Mouse (Mus musculus): ENCODE results near the gene Haus2.
"Not testable (repeated sequence)": the region's sequence is repeated elsewhere in the genome, so short reads cannot be mapped to it uniquely, and the experiment has no call there.

The Haus2 gene

DNA sequence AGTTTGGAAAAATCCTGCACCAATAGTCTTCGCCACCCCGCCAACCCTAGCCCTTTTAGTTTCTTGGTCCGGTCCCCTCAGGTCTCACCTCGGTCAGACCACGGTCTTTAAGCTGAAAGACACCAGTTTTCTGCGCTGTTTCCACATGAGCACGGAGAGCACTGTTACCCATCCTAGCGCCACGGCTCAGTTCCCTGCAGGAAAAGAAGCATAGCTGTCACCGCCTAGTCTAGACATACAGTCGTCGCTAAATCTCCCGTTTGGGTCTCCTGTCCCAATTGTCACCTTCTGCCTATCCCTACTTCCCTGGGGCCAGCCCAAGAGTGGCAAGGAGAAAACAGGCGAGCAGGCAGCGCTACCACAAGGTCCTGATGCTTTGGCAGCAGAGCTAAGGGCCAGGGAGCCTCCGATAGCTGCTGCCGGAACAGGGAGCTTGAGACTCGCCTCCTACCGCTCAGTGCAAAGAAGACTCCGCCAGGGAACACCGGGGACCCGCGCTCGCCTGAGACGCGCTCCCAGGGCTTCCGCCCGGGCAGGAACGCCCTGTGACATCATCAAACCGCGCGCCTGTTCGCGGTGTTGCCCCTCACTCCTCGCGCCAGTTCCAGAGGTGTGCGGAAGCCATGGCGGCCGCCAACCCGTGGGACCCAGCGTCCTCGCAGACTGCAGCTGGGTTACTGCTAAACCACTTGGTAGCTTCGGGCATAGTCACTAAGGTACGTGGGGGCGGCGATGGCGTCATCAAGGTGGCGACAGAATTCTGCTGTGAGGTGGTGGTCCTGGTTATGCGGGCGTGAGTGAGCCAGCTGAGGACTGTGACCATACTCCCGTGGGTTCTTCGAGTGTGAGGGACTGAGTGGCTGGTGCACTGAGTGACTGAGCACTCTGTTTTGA is at the start of gene Haus2, which contains the start of gene Lrrc57:
Gene Haus2, plus strand, starts transcription at position 554 of the 894 bp plus-strand sequence.
Gene Lrrc57, minus strand, starts transcription at position 691 of the 894 bp plus-strand sequence.
- peak; percentile 86 to 94 for DNase-seq (ENCODE audit: low spot score in 2 of 2)

DNA sequence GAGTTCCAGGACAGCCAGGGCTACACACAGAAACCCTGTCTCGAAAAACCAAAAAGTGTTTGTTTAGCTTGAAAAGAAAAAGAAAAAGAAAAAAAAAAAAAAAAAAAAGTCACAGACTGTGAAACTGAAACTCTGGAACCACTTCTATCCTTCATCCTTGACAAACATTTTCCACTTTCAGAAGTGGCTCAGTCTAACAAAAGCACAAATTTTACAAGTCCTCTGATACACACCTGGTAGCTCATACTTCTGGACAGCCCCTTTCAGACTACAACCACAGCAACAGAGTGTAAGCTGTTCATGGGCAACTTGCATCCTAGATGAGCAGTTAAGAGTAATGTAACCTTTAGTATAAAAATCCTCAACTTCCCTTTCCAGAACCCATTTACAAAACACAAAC is 47.7 kb upstream of the Haus2 start:
- DNase-seq (ENCODE audit: low spot score in 2 of 2) = no peak

DNA sequence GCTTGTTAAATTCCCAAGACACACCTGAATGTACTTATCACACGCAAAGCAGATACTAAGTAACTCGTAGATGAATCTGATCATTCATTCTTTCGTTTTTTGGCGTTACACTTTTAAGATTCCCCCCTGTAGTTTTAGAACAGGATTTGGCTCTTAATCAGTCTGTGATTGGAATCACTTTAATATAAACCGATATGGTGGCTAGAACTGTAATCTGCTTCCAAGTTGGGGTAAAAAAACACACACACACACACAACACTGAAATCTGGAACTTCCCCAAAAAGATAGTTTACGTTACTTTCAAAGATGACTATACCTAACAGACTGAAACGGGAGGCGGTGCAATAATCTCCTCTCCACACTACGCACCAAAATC is 46.3 kb upstream of the Haus2 start:
- DNase-seq (ENCODE audit: low spot score in 2 of 2) = no peak

DNA sequence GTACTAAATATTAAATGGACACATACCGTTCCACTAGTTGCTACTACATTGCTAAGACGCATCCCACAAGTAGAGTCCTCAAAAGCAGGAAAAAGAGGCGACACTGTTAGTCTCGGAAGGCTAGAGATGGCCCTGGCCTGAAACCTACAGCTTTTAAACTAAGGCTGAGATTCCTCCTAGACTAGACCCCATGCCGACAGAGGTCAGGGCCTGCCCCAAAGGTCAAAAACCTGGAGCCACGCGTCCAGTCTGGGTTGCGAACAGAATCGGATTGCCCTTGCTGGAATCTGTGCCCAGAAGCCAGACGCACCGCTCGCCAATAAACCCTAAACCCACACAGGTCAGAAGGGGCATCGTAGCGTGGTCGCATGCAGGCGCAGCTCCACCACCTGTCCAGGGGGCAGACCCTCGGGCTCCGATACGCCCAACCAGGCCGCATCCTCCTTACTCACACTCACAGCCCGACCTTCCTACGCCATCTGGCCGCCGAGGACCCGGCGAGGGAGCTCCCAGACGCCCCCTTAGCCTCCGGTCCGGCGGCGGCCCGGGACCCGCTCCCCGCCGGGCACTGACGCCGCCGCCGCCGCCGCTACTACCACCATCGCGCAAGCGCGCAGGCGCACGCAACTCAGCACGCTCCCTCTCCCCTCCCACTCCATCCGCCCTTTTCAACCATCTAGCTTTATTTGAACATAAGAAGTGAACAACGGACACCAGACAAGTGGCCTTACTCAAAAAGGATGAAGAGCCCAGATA is 45.8 kb upstream of the Haus2 start, which contains the start of gene Zfp106:
Gene Zfp106, minus strand, starts transcription at position 609 of the 756 bp plus-strand sequence.
- peak; percentile 79 to 83 for DNase-seq (ENCODE audit: low spot score in 2 of 2)

DNA sequence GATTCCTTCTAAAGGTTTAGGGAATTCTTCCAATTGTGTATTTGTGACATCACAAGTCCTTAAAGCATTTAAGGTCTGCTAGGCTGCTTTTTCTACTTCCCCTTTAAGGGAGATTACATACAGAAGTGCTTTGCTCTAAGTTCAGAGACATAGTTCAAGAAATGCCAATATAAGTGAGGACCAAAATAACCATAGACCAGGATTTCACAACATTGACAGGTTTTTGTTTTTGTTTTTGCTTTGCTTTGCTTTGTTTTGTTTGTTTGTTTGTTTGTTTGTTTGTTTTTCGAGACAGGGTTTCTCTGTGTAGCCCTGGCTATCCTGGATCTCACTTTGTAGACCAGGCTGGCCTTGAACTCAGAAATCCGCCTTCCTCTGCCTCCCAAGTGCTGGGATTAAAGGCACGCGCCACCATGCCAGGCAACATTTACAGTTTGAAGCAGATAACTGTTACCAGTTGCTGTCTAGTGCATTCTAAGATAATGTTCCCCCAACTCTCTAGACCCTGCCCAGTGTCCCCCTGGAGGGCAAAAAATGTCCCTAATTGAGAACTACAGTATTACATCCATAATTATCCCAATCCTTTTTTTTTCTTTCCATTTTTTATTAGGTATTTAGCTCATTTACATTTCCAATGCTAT is 44.5 kb upstream of the Haus2 start:
- not testable (repeated sequence) for DNase-seq (ENCODE audit: low spot score in 2 of 2)

DNA sequence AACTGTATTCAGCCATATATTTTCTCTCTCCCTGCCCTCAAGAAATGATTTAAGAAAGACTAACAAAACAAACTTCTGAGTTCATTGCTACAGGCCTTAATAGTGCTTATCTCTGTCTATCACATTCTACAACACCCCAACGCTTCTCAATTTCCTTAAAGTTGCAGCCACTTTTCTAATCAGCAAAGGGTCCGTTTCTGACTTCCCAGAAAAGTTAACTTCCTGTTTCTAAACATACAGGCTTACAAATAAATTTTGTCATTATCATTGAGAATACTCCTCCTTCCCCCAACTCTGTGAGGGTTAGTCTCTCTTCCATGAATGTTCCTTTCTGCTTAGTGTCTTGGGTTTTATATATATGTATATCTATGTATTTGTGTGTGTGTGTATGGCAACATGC is 43.8 kb upstream of the Haus2 start:
- DNase-seq (ENCODE audit: low spot score in 2 of 2) = no peak

DNA sequence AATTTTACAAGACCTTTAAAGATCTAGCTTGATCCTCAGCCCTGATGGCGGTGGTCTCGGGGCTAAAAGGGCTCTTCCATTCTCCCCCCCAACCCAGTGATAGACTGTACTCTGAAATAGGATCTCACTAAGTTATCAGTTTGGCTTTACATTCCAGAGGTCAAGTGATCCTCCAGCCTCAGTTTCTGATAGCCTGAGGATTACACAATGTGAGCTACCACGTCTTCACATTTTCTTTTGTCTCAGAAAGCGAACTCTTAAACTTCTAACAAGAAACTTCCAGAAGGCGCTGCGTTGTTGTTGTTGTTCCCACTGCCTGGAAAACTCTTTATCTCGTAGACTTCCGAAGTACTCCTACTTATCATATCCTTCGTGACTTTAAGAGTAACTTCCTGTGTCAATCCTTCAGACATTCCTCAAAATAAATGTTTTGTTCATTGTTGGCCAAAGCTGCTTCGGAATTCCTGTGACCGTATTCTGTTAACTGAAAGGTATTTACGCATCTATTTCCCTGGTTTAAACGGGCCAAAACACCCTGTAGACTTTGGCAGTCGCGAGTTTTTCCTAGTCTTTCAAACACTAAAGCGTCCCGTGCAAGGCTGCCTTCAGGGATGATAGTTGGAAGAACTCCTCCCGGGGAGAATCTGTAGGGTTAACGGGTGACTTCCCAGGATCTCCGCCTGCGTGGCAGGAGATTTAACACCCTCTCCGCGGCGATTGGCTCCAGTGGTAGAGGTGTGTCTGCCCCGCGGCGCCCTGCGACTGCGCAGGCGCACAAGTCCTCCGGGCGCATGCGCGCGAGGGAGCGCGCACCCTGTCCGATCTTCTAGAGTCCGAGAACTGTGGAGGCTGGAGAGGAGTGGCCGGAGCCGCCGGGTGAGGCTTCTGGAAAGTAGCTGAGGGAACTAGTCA is 42.0 kb upstream of the Haus2 start, which contains the start of gene Snap23:
Gene Snap23, plus strand, starts transcription at position 786 of the 912 bp plus-strand sequence.
- peak; percentile 93 to 97 for DNase-seq (ENCODE audit: low spot score in 2 of 2)

DNA sequence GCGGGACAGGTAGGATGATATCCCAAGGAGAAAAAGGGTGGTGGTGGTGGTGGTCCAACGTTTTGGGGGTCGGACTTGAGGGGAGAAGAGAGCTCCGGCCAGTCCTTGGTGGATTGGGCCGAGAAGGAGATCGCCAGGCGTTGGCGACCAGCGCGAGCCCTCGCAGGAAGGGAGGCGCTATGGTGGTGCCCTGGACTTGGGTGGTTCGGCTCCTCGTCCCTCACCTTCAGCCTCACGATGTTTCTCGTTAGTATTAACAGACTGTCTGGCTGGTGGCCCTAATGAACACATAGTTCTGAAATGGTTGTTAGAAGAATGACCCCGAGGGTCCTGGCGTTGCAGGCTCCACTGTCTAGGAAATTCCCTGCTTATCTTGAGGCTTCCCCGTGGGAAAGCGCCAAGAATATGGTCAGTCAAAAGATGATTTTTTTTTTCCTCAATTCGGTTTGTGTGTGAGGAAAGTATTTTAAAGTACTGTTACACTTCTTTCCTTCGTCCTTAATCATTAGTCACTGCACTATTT is 41.3 kb upstream of the Haus2 start:
- DNase-seq (ENCODE audit: low spot score in 2 of 2) = no peak

DNA sequence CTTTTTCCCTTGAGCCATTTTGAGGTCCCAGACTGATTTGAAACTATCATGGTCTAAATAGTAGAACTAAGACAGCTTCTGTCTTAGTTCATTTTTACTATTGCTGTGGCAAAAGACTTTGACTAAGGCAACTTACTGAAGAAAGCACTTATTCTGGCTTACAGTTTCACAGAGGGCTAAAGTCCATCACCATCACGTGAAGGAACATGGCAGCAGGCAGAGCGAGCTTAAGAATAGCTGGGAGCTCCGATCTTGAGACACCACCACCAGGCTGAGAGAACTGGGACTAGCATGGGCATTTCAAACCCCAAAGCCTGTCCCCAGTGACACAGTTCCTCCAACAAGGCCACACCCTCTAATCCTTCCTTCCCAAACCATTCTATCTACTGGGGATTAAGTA is 38.1 kb upstream of the Haus2 start:
- no peak for DNase-seq (ENCODE audit: low spot score in 2 of 2)

DNA sequence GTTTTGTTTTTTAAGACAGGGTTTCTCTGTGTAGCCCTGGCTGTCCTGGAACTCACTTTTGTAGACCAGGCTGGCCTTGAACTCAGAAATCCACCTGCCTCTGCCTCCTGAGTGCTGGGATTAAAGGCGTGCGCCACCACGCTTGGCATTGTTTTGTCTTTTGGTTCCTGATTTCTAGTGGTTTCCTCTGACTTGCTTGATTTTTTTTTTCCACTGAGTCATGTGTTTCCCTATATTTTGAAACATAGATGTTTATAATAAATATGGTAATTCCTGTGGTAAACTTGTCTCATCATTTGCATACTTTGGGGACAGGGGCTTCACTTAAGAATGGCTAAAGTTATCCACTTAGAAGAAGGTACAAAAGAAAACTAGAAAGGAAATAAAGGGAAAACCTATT is 37.0 kb upstream of the Haus2 start:
- not testable (repeated sequence) for DNase-seq (ENCODE audit: low spot score in 2 of 2)

DNA sequence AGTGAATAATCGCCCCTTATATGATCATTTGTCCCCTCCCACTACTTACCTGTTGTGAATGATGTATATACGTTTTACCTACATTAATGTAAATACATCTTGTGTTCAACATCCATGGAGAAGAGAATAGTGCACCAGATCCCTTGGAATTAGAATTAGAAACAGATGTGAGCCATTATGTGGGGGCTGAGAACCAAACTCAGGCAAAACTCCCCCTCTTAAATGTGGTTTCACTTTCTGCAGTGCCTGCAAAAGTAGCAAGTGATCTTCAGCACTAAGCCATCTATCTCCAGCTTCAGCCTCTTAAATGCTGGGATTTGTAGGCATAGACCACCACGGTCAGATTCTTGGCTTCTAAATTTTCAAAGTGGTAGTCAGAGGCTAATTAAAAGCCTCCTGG is 34.1 kb upstream of the Haus2 start:
- DNase-seq (ENCODE audit: low spot score in 2 of 2) = no peak

DNA sequence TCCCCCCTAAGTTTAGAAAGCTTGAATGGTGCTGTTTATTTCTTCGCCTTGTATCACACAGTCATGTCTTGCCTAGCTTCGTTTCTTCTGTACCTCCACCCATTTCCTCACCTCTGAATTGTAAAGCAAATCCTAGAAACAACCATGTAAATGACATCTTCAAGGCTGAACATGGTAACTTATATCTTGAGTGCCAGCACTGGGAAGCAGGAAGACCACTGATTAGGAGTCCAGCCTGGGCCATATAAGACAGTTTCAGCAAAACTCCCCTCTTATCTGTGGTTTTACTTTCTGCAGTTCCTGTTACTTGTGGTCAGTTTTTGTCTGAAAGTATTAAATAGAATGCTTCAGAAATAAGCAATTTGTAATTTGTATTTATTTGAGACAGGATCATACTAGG is 33.2 kb upstream of the Haus2 start:
- no peak for DNase-seq (ENCODE audit: low spot score in 2 of 2)

DNA sequence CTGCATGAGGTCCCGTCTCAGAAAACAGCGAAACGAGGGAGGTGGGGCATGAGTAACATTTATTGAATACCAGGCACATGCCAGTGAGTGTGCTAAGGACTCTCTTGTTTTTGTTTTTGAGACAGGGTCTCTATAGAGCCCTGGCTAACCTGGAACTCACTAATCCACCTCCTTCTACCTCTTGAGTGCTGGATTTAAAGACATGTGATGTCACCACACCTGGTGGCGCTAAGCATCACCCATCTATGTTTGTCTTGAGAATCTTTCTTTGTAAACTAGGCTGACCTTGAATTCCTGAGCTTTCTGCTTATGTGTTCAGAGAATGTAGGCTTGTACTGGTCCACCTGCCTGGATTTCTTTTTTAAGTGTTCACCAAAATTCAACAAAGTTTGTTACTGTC is 31.4 kb upstream of the Haus2 start:
- DNase-seq (ENCODE audit: low spot score in 2 of 2) = no peak

DNA sequence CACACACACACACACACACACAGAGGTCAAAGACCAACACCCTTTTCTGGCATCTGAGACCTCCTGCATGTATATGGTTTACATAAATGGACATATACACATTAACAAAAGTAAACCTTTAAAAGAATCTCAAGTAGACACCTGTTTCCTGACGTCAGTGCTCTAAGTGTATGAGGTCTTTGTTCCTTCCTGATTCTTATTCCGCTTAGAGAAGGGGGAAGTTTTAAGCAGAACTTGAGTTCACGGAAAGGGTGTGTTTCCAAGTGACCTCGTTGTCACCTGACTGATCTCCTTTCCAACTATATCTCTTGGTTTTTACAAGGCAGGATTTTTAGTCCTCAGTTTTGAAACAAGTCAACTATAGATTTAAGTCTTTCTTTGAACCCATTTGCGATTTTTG is 30.9 kb upstream of the Haus2 start:
- no peak for DNase-seq (ENCODE audit: low spot score in 2 of 2)

DNA sequence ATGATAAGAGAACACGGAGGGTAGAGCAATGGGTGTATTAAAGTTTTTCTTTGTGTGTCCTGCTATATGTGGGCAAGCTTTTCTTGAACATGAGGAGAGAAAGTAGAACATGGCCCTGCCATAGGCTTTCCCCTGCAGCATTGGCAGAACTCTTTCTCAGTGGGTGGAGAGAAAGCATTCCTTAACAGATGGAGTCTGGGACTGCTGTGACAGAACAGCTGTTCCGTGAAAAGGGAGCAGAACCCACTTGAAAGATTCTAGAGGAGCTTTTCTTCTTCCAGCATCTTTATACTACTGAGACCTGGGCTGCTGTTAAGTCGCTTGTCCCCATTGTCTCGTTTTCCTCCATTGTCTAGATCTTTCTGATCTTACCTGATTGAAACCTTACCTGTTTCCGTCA is 19.4 kb upstream of the Haus2 start:
- DNase-seq (ENCODE audit: low spot score in 2 of 2) = no peak

DNA sequence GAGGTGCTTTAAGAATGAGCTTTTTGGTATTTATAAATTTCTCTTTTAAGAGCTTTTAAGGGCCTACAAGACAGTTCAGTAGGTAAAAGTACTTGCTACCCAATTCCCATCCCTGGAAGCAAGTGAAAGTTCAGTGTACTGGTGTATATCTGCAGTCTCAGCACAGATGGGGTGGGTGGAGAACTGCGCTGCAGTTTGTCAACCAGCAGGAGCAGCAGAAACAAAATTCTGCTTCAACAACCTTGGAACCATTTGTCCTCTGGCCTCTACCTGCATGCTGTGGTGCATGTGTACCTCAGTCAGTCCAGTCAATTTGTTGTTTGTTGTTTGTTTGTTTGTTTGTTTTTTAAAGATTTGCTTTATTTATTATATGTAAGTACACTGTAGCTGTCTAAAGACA is 17.0 kb upstream of the Haus2 start:
- no peak for DNase-seq (ENCODE audit: low spot score in 2 of 2)

DNA sequence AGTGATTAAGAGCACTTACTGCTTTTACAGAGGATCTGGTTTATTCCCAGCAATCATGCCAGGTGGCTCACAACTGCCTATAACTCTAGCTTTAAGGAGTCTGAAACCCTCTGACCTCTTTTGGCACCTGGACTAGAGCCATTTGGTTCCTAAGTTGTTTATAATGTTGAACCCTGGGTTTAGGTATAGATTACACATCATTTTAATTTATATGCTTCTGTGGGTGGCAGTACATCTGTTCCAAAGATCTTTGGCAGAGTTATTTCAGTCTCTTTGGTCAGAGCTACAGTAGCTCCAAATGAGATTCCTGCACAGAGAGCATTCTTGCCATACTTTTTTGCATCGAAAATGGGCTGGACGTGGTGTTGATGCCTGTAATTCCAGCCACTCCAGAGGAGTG is 11.4 kb upstream of the Haus2 start:
- no peak for DNase-seq (ENCODE audit: low spot score in 2 of 2)

DNA sequence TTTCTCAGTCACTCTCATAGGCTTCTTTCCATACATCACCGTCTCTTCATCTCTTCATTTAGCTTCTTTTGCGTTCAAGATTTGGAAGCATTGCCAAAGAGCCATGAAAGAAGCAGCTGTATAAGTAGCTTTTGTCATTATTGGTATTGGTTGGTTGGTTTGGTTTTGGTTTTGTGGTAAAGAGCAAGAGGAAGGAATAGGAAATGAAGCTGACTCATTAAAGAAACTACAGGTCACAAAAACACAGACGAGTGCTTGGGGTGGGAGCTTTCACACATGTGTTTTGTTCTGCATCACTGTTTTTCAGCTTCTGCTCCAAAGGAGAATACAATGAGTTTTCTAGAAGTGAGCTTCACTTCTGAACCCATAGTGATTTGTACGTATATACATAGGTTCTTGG is 9.7 kb upstream of the Haus2 start:
- DNase-seq (ENCODE audit: low spot score in 2 of 2) = no peak

DNA sequence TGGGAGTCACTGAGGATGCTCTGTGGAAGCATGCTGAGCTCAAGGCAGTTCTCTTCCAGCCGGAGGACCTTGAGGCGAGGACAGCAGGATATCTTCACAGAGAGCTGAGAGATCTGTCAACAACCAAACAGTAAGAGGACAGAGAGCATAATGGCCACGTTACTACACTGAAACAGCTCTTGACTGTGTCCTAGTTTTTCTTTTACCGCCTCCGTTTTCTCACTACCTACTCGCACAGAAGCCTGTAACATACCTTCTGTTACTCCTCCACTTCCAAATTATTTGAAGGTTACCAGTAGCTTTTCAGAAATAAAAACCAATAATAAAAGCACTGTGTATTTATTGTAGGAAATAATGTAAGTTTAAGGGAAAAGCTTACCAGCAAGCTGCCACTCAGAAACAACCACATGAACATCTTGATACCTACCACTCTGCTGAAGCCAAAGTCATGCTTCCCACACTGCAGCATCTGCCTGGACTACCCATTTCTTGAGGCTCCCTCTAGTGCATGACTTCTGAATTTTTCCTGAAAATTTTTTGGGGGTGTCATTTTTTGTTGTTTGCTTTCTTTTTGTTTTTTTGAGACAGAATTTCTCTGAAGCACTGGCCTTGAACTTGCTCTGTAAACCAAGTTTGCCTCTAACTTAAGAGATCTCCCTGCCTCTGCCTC is 3.0 kb upstream of the Haus2 start:
- DNase-seq (ENCODE audit: low spot score in 2 of 2) = no peak
